Mouse (Mus musculus) lung, embryonic 16.5 days (tissue): ENCODE data around the gene Vsx1. TPM values are rescaled to one million over a fixed set of nuclear protein-coding genes. Genes with fewer than 3 reads are reported as not detected.
A peak's percentile ranks its signal among the peaks of the same experiment; 100 is the strongest.

Experiments
- ATAC-seq: fragments of 200-750 bp; cut with Nextera tagmentation; 2 replicates; pipeline ENCODE4 v1.8.0; 2017; ENCODE audit warnings: low read depth, mild to moderate bottlenecking, moderate library complexity
- H3K27ac ChIP-seq: fragments of 300-500 bp; sonication (generic); 2 replicates; pipeline ENCODE4 v1.5.1; 2014; ENCODE audit warnings: mild to moderate bottlenecking, control low read depth, low read length
- H3K27me3 ChIP-seq: fragments of 300-500 bp; sonication (generic); 2 replicates; pipeline ENCODE4 v1.6.1; 2014; ENCODE audit warnings: low read depth, low read length, mixed read lengths; ENCODE audit not compliant: control insufficient read depth, insufficient read depth
- H3K36me3 ChIP-seq: fragments of 300-500 bp; sonication (generic); 2 replicates; pipeline ENCODE4 v1.6.1; 2014; ENCODE audit warnings: low read length; ENCODE audit not compliant: control insufficient read depth, insufficient read depth
- H3K4me1 ChIP-seq: fragments of 300-500 bp; sonication (generic); replicated peaks from 2 replicates; pipeline ENCODE4 v1.6.1; 2014; ENCODE audit warnings: low read length, mixed read lengths; ENCODE audit not compliant: control insufficient read depth, insufficient read depth
- H3K4me2 ChIP-seq: fragments of 300-500 bp; sonication (generic); 2 replicates; pipeline ENCODE4 v1.6.1; 2014; ENCODE audit warnings: low read depth, low read length, control low read depth
- H3K4me3 ChIP-seq: fragments of 300-500 bp; sonication (generic); 2 replicates; pipeline ENCODE4 v1.5.1; 2014; ENCODE audit warnings: mild to moderate bottlenecking, low read length, control low read depth
- H3K9ac ChIP-seq: fragments of 300-500 bp; sonication (generic); 2 replicates; pipeline ENCODE4 v1.6.1; 2014; ENCODE audit warnings: low read length, control low read depth
- H3K9me3 ChIP-seq: fragments of 300-500 bp; sonication (generic); 2 replicates; pipeline ENCODE4 v1.6.1; 2016; ENCODE audit warnings: low read length; ENCODE audit not compliant: control insufficient read depth
- WGBS: fragments of 180-500 bp; shearing (Covaris S2); extraction: QIAGEN DNeasy Blood & Tissue Kit; methylation state at CpG from one replicate; pipeline ENCODE4 v1.1.7; 2014; 5-methylcytosine and 5-hydroxymethylcytosine counted together
- polyA plus RNA-seq: library from polyadenylated mRNA; unstranded; fragments of >200 nt; fragmentation: Nextera tagmentation; extraction: Ambion mirVana; gene quantifications from 2 replicates; pipeline ENCODE4 v1.2.1, GENCODE M21; 2015

Vsx1 gene
- polyA plus RNA-seq, 1 experiment from 2014 or later: not detected

DNA sequence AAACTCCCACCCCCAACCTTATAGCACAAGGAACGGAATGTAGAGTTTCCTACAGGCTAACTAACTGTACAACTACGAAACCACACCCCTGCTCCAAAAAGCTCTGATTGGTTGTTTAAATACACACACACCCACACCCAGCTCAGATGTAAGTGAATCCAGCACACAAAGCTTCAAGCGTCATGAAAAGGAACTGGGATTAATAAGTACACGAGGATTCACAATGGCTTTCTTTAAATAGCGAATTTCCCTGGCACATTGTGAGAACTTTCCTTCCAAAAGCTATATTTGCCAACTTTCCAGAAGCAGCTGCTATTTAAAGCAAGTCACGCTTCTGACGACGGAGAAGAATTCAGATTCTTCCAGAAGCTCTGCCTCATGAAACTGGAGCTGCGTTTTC, 25.9 kb downstream of the Vsx1 start:
- Histone ChIP-seq H3K36me3 (no peaks in the 10 kb centered on the region), H3K4me2 (0 out of 2 replicates have a peak overlapping the region, but pooled peaks have one; percentile 9), H3K27me3 (peaks cover 2% of the 10 kb centered on the region; the same call in 1 of the 2 replicates), H3K9ac (no peak overlapping the region), H3K4me1 (peaks cover 15% of the 10 kb centered on the region), H3K27ac (peak overlapping the region; percentile 15; the same call in 1 of the 2 replicates), H3K9me3 (no peaks in the 10 kb centered on the region), H3K4me3 (no peak overlapping the region)
- ATAC-seq: peak; percentile 53
- WGBS: 32% methylated on average over 9 of the region's 9 CpGs

DNA sequence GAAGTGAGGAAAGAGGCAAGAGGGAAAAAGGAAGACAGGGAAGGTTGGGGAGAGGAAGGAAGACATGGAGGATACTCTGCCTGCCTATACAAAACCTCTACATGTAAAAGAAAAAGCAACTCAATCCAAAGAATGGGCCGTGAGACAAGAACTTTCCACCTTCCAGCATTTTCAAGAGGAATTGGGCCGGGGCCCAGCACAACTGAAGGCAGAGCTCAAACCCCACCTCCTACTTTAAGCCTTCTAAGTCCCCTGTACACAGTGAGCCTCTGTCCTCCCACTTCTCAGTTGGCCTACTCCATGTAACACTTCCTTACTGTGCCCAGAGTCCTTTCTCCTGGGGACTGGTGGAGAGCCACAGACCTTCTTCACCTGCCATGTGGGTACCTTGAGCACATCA, 27.2 kb downstream of the Vsx1 start:
- Histone ChIP-seq H3K4me1 (peaks cover 10% of the 10 kb centered on the region), H3K27me3 (peaks cover 2% of the 10 kb centered on the region; the same call in 1 of the 2 replicates), H3K9me3 (0 out of 2 replicates have a peak, but pooled peaks cover 3% of the 10 kb centered on the region), H3K27ac (no peak overlapping the region), H3K9ac (no peak overlapping the region), H3K36me3 (no peaks in the 10 kb centered on the region), H3K4me3 (no peak overlapping the region), H3K4me2 (no peak overlapping the region)
- 65% methylated on average over 2 of the region's 2 CpGs for WGBS
- ATAC-seq: no peak

DNA sequence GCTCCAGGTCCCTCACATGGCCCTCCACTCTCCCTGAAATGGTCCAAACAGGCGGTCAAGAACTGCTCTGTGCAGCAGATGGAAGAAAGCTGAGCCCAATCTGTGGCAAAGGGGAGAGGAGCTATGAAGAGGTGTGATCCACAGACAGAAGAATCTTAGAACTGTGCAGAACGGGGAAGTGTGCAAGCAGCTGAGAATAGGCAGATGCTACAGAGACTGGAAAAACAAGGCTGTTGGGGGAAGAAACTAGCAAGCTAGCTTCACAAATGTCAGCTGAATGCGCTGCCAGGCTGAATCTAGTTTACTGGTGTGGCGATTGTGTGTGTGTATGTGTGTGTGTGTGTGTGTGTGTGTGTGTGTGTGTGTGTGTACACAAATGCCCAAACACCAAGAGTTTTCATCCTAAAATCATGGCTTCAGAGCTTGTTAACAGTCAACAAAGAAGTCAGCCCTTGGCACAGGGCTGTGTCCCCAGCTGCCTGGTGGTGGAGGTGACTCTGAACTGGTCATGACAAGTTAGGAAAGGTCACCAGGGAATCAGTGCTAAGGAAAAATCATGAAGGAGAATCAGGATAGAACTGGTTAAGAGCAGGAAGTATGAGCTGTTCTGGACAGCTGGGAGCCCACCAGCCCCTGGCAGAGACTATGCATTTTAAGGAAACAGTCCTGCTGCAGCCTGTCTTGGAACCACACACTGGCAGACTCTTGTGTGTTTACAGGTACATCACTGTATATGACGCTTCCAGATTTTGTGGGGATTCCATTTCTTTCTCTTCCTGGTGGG, 28.3 kb downstream of the Vsx1 start:
- Histone ChIP-seq H3K36me3 (no peaks in the 10 kb centered on the region), H3K4me1 (peaks cover 7% of the 10 kb centered on the region), H3K4me2 (no peak overlapping the region), H3K27me3 (no peaks in the 10 kb centered on the region), H3K27ac (no peak overlapping the region), H3K9ac (no peak overlapping the region), H3K4me3 (no peak overlapping the region), H3K9me3 (0 out of 2 replicates have a peak, but pooled peaks cover 3% of the 10 kb centered on the region)
- no peak for ATAC-seq
- WGBS: 73% methylated on average over 5 of the region's 5 CpGs

DNA sequence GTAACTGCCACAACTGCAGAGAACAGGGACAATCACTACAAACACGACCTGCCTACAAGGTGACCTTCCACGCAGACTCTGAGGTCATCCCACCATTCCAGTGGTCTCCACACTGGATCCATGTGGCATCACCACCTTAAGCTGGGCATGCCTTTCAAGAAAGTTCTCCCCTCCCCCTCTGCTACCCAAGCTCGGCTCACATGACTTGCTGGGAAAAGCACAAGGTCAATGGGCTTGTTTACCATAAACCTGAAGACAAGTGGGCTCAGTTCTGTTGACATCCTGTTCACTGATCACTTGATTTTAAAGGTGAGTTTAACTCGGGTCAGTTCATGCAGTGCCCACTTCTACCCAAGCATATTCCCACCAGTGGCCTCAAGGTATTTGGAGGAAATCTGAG, 29.1 kb downstream of the Vsx1 start:
- Histone ChIP-seq H3K36me3 (no peaks in the 10 kb centered on the region), H3K4me3 (no peak overlapping the region), H3K27me3 (no peaks in the 10 kb centered on the region), H3K4me2 (no peak overlapping the region), H3K9ac (no peak overlapping the region), H3K9me3 (0 out of 2 replicates have a peak, but pooled peaks cover 3% of the 10 kb centered on the region), H3K27ac (no peak overlapping the region), H3K4me1 (peaks cover 7% of the 10 kb centered on the region)
- no peak for ATAC-seq
- 40% methylated on average over 4 of the region's 4 CpGs for WGBS

DNA sequence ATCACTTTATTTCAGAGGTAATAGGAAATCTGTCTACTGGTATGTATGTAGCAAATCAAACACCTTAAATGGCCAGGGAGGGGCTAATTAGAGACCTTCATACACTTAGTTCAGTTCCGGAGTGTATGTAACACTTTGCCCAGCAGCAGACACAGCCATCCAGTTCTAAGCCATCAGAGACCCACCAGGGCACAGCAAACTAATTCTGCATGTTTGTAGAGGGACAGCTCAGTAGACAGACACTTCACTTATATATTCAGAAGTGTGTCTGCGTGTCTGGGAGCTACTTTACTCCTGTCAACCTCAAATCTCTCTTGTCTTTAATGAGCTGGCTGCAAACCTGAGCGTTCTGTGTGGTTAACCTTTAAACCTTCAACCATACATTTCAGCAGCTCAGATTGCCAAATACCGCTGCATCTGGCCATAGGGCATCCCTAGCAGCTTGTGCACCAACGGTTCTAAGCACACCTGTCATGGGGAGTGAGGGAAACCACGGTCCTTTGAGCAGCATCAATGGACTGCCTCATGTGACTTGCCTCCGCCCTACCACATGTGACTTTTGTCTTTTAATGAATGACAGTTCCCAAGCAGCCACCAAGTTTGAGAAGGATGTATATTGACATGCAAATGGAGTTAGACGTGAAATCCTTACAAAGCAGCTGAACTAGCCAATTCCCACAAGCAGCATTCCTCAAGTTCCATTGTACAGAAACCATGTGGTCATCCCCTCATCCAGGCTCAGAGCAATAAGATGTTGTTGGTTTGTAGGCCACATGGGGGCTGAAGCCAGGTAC, 32.0 kb downstream of the Vsx1 start:
- ATAC-seq: no peak
- H3K9me3 ChIP-seq: 0 out of 2 replicates have a peak, but pooled peaks cover 3% of the 10 kb centered on the region
- H3K4me2 ChIP-seq: no peak overlapping the region
- H3K27ac ChIP-seq: no peak overlapping the region
- H3K9ac ChIP-seq: no peak overlapping the region
- no peaks in the 10 kb centered on the region for H3K36me3 ChIP-seq
- 55% methylated on average over 8 of the region's 8 CpGs for WGBS
- no peaks in the 10 kb centered on the region for H3K27me3 ChIP-seq
- no peak overlapping the region for H3K4me3 ChIP-seq
- no peaks in the 10 kb centered on the region for H3K4me1 ChIP-seq

DNA sequence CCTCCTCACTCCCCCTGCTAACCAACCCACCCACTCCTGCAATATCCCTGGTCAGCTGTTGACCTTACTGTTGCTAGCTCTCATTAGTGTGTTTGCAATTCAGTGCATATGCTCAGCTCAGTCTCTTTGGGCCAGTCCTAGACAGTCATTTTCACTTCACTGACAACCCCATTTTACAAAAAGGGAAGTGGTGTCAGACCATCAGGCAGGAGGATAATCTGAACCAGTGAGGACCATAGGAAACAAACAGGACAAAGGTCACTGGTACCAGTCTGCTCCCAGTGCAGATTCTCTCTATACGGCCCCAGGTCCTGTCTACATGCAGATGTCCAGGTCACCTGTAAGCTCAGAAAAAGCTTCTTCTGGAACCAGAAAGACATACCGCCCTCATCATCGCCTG, 33.0 kb downstream of the Vsx1 start:
- Histone ChIP-seq H3K4me1 (0 out of 2 replicates have a peak, but pooled peaks cover 3% of the 10 kb centered on the region), H3K27me3 (no peaks in the 10 kb centered on the region), H3K4me3 (no peak overlapping the region), H3K4me2 (no peak overlapping the region), H3K27ac (no peak overlapping the region), H3K9me3 (0 out of 2 replicates have a peak, but pooled peaks cover 3% of the 10 kb centered on the region), H3K9ac (no peak overlapping the region), H3K36me3 (no peaks in the 10 kb centered on the region)
- WGBS: 92% methylated on average over 3 of the region's 3 CpGs
- no peak for ATAC-seq

DNA sequence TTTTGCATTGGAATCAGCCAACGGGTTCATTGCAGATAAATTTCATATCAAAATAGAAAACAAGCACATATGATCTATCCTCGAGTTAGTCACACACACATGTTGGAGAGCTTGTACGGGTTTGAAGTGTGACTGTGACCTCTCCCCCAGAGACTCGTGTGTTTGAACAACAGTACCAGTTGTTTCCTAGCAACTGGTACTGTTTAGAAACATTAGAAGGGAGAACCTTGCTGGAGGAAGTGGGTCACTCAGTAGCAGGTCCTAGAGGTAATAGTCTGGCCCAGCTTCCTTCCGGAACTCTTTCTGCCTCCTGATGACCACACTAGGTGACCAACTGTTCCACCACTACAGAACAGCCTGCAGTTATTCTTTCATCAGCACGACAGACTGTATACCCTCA, 33.9 kb downstream of the Vsx1 start:
- ATAC-seq: no peak
- WGBS: 64% methylated on average over 6 of the region's 6 CpGs

DNA sequence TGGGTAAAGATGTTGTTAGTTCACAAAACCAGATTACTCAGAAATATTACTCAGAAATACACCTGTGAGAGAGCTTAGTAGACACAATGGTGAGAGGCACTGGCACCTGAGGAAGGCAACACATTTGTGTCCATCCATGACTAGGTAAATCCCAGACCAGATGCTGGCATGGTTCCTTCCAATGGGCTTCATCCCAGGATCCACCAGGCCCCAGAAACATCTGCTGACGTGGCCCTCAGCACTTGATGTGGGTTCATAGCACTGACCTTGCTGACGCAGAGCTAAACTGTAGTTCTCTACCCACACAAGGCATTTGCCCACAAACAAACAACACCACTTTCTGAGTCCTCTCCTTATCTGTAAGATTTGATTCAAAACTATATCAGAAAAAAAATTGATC, 34.3 kb downstream of the Vsx1 start:
- H3K4me2 ChIP-seq: no peak overlapping the region
- H3K4me3 ChIP-seq: no peak overlapping the region
- ATAC-seq: no peak
- no peaks in the 10 kb centered on the region for H3K27me3 ChIP-seq
- no peak overlapping the region for H3K9ac ChIP-seq
- 69% methylated on average over 2 of the region's 2 CpGs for WGBS
- 0 out of 2 replicates have a peak, but pooled peaks cover 3% of the 10 kb centered on the region for H3K9me3 ChIP-seq
- no peak overlapping the region for H3K27ac ChIP-seq
- H3K36me3 ChIP-seq: no peaks in the 10 kb centered on the region
- H3K4me1 ChIP-seq: 0 out of 2 replicates have a peak, but pooled peaks cover 3% of the 10 kb centered on the region

More for the DNA sequence above, 33.9 kb downstream of the Vsx1 start:
- Histone ChIP-seq H3K27me3 (no peaks in the 10 kb centered on the region), H3K9me3 (0 out of 2 replicates have a peak, but pooled peaks cover 3% of the 10 kb centered on the region), H3K4me3 (no peak overlapping the region), H3K36me3 (no peaks in the 10 kb centered on the region), H3K4me2 (no peak overlapping the region), H3K27ac (no peak overlapping the region), H3K4me1 (0 out of 2 replicates have a peak, but pooled peaks cover 3% of the 10 kb centered on the region), H3K9ac (no peak overlapping the region)

DNA sequence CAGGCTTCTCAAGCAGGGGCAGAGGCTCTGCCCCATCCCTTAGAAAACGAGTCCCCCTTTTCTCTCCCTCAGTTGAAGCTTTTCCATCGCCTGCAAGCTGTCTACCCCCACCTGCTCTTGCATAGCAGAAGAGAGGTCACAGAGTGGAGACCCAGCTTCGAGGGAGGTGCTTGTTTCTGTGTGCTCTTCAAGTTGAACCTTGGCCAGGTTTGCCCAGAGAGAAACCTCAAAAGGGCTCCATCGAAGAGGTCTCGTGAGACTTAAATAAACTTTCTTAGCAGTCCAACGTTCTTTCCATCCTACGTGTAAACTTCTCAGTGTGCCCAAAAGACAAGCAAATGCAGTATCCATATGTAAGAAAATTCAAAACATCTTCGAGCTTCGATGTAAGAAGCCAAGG, 37.8 kb downstream of the Vsx1 start:
- ATAC-seq: peak; percentile 20; the same call in 1 of the 2 replicates
- Histone ChIP-seq H3K4me2 (no peak overlapping the region), H3K36me3 (no peaks in the 10 kb centered on the region), H3K9ac (no peak overlapping the region), H3K27me3 (no peaks in the 10 kb centered on the region), H3K4me3 (no peak overlapping the region), H3K4me1 (0 out of 2 replicates have a peak, but pooled peaks cover 3% of the 10 kb centered on the region), H3K27ac (no peak overlapping the region), H3K9me3 (no peaks in the 10 kb centered on the region)
- 37% methylated on average over 9 of the region's 9 CpGs for WGBS
